In the genomic region with DNA sequence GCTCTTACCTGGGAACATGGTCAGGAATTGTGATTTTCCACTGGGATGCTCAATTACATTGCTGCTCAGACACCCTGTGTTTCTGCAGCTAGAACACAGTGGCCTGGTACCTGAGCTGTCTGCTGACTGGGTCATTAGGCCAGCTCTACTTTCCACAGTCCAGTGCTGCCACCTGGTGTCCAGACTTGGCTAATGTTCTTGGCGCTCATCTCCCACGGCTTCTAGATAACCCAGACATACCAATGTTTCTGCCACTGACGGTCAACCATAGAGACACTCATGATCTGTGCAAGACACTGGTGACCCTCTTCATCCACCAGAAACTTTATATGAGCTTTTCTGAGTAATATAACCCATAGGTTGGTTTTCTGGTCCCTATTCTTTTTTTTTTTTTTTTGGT, we compare ENCODE assay signal across 8 mouse cellular contexts.
A peak's percentile ranks its signal among the peaks of the same experiment; 100 is the strongest.
DNase-seq lines count a peak whose midpoint lies in the region; ATAC-seq and TF ChIP-seq lines count a peak whose summit lies in the region.

No protein-coding gene starts in this region.

- peaks cover 0 to 3% of the 10 kb centered on the region in 2 experiments; a peak in 1 of 4 replicates for H3K4me1 ChIP-seq in MEL (ENCODE audit: control insufficient read depth in 1 of 2, insufficient read depth in 2 of 2, low read length in 2 of 2)
- H3K4me1 ChIP-seq in bone marrow, adult 2 months (ENCODE audit: control insufficient read depth, insufficient read depth, low read length) = no peaks in the 10 kb centered on the region
- no peaks in the 10 kb centered on the region for H3K4me1 ChIP-seq in embryonic fibroblast, embryonic 13.5 days (ENCODE audit: control insufficient read depth, insufficient read depth, low read length)

- H3K27ac ChIP-seq in MEL (ENCODE audit: control insufficient read depth, low read depth, low read length) = no peak overlapping the region
- H3K27ac ChIP-seq in bone marrow, adult 2 months (ENCODE audit: control insufficient read depth, insufficient read depth, low read depth, low read length, poor library complexity) = no peak overlapping the region
- no peak overlapping the region for H3K27ac ChIP-seq in embryonic fibroblast, embryonic 13.5 days (ENCODE audit: insufficient read depth, low read length)

- TF ChIP-seq POLR2A in MEL (IDR thresholded peaks at IDR 0.05; ENCODE audit: control insufficient read depth in 1 of 2, insufficient read depth in 1 of 2, low read depth in 1 of 2, low read length in 2 of 2, poor library complexity in 1 of 2) = no peak
- TF ChIP-seq POLR2A in bone marrow, adult 2 months (IDR thresholded peaks at IDR 0.05; ENCODE audit: borderline replicate concordance, control insufficient read depth, low read depth, low read length) = no peak
- TF ChIP-seq POLR2A in embryonic fibroblast, embryonic 13.5 days (IDR thresholded peaks at IDR 0.05; ENCODE audit: low read depth, low read length) = no peak

- H3K9me3 ChIP-seq in MEL (replicated peaks; ENCODE audit: insufficient read depth, low read length) = no peaks in the 10 kb centered on the region

- WGBS in bone marrow, adult 2 months = 9% methylated on average over 3 of the region's 3 CpGs

- TF ChIP-seq RAD21 in MEL (IDR thresholded peaks at IDR 0.05; ENCODE audit: low read depth, low read length) = peak; percentile 85

- H3K36me3 ChIP-seq in MEL (ENCODE audit: control insufficient read depth in 1 of 2, insufficient read depth in 2 of 2, low read length in 2 of 2) = peaks cover 0 to 3% of the 10 kb centered on the region in 2 experiments; a peak in 2 of 4 replicates

- ATAC-seq in inflammation-experienced regulatory T-cells, adult 6 months = no peak

- no peaks in the 10 kb centered on the region for H3K79me2 ChIP-seq in MEL (ENCODE audit: control insufficient read depth, insufficient read depth, low read length, poor library complexity)

- DNase-seq in MEL (ENCODE audit: low read depth, low spot score) = peak; percentile 73
- peak; percentile 74 to 82 for DNase-seq in heart, postnatal 14 days
- DNase-seq in layer of hippocampus, postnatal 14 days (ENCODE audit: low spot score in 2 of 2) = peak; percentile 69 to 73
- DNase-seq in lung, postnatal 4 days = peak; percentile 27 to 62
- peak; percentile 61 to 81 for DNase-seq in right cerebral cortex, postnatal 10 days (ENCODE audit: low spot score in 2 of 2)

- H3K27me3 ChIP-seq in MEL (ENCODE audit: control insufficient read depth in 1 of 2, insufficient read depth in 2 of 2, low read length in 2 of 2) = no peaks in the 10 kb centered on the region

- intact Hi-C loops in heart, postnatal 14 days (cut with DNase I) = loop anchor here (1.0 to 5.0 kb wide), 2 partner anchors 96 to 590 kb away; no protein-coding TSS in a partner anchor

- TF ChIP-seq EP300 in MEL (IDR thresholded peaks at IDR 0.05; ENCODE audit: low read depth in 1 of 2, low read length in 2 of 2) = no peak

- H3K4me3 ChIP-seq in MEL (ENCODE audit: control insufficient read depth in 1 of 2, insufficient read depth in 1 of 2, low read depth in 2 of 2, low read length in 2 of 2) = no peak overlapping the region
- no peak overlapping the region for H3K4me3 ChIP-seq in bone marrow, adult 2 months (replicated peaks; ENCODE audit: control insufficient read depth, low read depth, low read length)
- H3K4me3 ChIP-seq in embryonic fibroblast, embryonic 13.5 days (ENCODE audit: insufficient read depth, low read length) = no peak overlapping the region

- no peak overlapping the region for H3K9ac ChIP-seq in MEL (ENCODE audit: control insufficient read depth, low read depth, low read length, poor library complexity, severe bottlenecking)

- TF ChIP-seq CTCF in MEL (IDR thresholded peaks at IDR 0.05 in 2 of 3, conservative IDR thresholded peaks at IDR 0.05 in 1 of 3; ENCODE audit: control insufficient read depth in 1 of 3, insufficient read depth in 1 of 3, low read depth in 2 of 3, low read length in 3 of 3, poor library complexity in 1 of 3, severe bottlenecking in 1 of 3) = peak; percentile 59 to 89 (median 79)
- TF ChIP-seq CTCF in bone marrow, adult 2 months (IDR thresholded peaks at IDR 0.05; ENCODE audit: control insufficient read depth, insufficient read depth, low read length) = peak; percentile 72
- TF ChIP-seq CTCF in embryonic fibroblast, embryonic 13.5 days (IDR thresholded peaks at IDR 0.05; ENCODE audit: borderline replicate concordance, insufficient read depth, low read length) = peak; percentile 90

TF ChIP-seq in MEL, 35 proteins besides CTCF, POLR2A, EP300 and RAD21:
- TF ChIP-seq ZNF384 (IDR thresholded peaks at IDR 0.05; ENCODE audit: low read depth, low read length) (0 out of 2 replicates have a peak, but pooled peaks have one; percentile 32), TBP (IDR thresholded peaks at IDR 0.05; ENCODE audit: low read depth, low read length) (no peak), SMC3 (IDR thresholded peaks at IDR 0.05; ENCODE audit: low read depth, low read length) (peak; percentile 80), ZC3H11A (IDR thresholded peaks at IDR 0.05; ENCODE audit: low read depth, low read length) (peak; percentile 66), ETS1 (IDR thresholded peaks at IDR 0.05; ENCODE audit: low read depth, low read length) (no peak)
